Mouse (Mus musculus): ENCODE measurements around the gene Clstn3. TPM values are rescaled to one million over a fixed set of nuclear protein-coding genes. Genes with fewer than 3 reads are reported as not detected.
"Not testable (repeated sequence)": the region's sequence is repeated elsewhere in the genome, so short reads cannot be mapped to it uniquely, and the experiment has no call there.

Gene Clstn3
- 12.8 and 12.9 TPM in 2 replicates for polyA plus RNA-seq (2015; fragmentation: Nextera tagmentation; extraction: Ambion mirVana)

- H3K27ac ChIP-seq: no peak within 1 kb of the TSS
- H3K9me3 ChIP-seq: no peaks in the 10 kb centered on the region
- peak; percentile 93 for ATAC-seq (ENCODE audit: low FRiP score, low read depth)
- H3K27me3 ChIP-seq: 0 out of 2 replicates have a peak, but pooled peaks cover 5% of the 10 kb centered on the region
- H3K4me2 ChIP-seq (replicated peaks): peak within 1 kb of the TSS; percentile 80
- H3K36me3 ChIP-seq: peaks cover 5% of the 10 kb centered on the region; the same call in 1 of the 2 replicates
- peak within 1 kb of the TSS; percentile 49 for H3K4me3 ChIP-seq
- H3K9ac ChIP-seq: peak within 1 kb of the TSS; percentile 65
- peaks cover 16% of the 10 kb centered on the region for H3K4me1 ChIP-seq
- WGBS: 7% methylated on average over 27 of the region's 27 CpGs
Measured at GRCm38 (mm10) chr6:124464305-124465271, at the start of gene Clstn3. Gene Clstn3 (minus strand): TSS chr6:124464794.

GRCm38 (mm10) chr6:124512355-124512836 lies 47.8 kb upstream of the Clstn3 start, which contains the start of gene C1ra:
Gene C1ra (plus strand): TSS chr6:124512405.
- peak within 1 kb of the TSS; percentile 25; the same call in 1 of the 2 replicates for H3K9ac ChIP-seq
- no peaks in the 10 kb centered on the region for H3K27me3 ChIP-seq
- H3K4me3 ChIP-seq: peak within 1 kb of the TSS; percentile 29
- H3K36me3 ChIP-seq: no peaks in the 10 kb centered on the region
- WGBS: 7% methylated on average over 6 of the region's 6 CpGs
- H3K4me1 ChIP-seq: no peaks in the 10 kb centered on the region
- no peak for ATAC-seq (ENCODE audit: low FRiP score, low read depth)
- H3K4me2 ChIP-seq (replicated peaks): peak within 1 kb of the TSS; percentile 58
- H3K9me3 ChIP-seq: no peaks in the 10 kb centered on the region
- H3K27ac ChIP-seq: no peak within 1 kb of the TSS

- Histone ChIP-seq H3K9ac (no peak overlapping the region), H3K27me3 (no peaks in the 10 kb centered on the region), H3K4me3 (no peak overlapping the region), H3K36me3 (no peaks in the 10 kb centered on the region), H3K4me2 (replicated peaks) (no peak overlapping the region), H3K27ac (no peak overlapping the region), H3K4me1 (no peaks in the 10 kb centered on the region), H3K9me3 (no peaks in the 10 kb centered on the region)
- 52% methylated on average over 6 of the region's 6 CpGs for WGBS
- ATAC-seq (ENCODE audit: low FRiP score, low read depth): no peak
Measured at GRCm38 (mm10) chr6:124511936-124512335, 47.3 kb upstream of the Clstn3 start.

- H3K27ac ChIP-seq; ATAC-seq (ENCODE audit: low FRiP score, low read depth); H3K27me3 ChIP-seq; H3K9me3 ChIP-seq; H3K4me2 ChIP-seq (replicated peaks); H3K4me1 ChIP-seq; H3K36me3 ChIP-seq; H3K4me3 ChIP-seq; H3K9ac ChIP-seq: not testable (repeated sequence)
- 85% methylated on average over 5 of the region's 5 CpGs for WGBS
Measured at GRCm38 (mm10) chr6:124509192-124509591, 44.6 kb upstream of the Clstn3 start.

- 81% methylated on average over 10 of the region's 10 CpGs for WGBS
- no peaks in the 10 kb centered on the region for H3K9me3 ChIP-seq
- no peak for ATAC-seq (ENCODE audit: low FRiP score, low read depth)
Measured at GRCm38 (mm10) chr6:124508292-124508691, 43.7 kb upstream of the Clstn3 start.

GRCm38 (mm10) chr6:124506991-124507390 lies 42.4 kb upstream of the Clstn3 start:
- H3K9ac ChIP-seq: no peak overlapping the region

More at GRCm38 (mm10) chr6:124508292-124508691, 43.7 kb upstream of the Clstn3 start:
- no peak overlapping the region for H3K4me3 ChIP-seq
- no peak overlapping the region for H3K9ac ChIP-seq
- H3K4me2 ChIP-seq (replicated peaks): no peak overlapping the region
- H3K27ac ChIP-seq: no peak overlapping the region
- no peaks in the 10 kb centered on the region for H3K27me3 ChIP-seq
- no peaks in the 10 kb centered on the region for H3K36me3 ChIP-seq
- no peaks in the 10 kb centered on the region for H3K4me1 ChIP-seq

GRCm38 (mm10) chr6:124505028-124505427 lies 40.4 kb upstream of the Clstn3 start:
- Histone ChIP-seq H3K36me3 (no peaks in the 10 kb centered on the region), H3K9me3 (no peaks in the 10 kb centered on the region), H3K4me1 (0 out of 2 replicates have a peak, but pooled peaks cover 7% of the 10 kb centered on the region), H3K27ac (no peak overlapping the region), H3K4me3 (no peak overlapping the region), H3K9ac (no peak overlapping the region), H3K4me2 (replicated peaks) (no peak overlapping the region), H3K27me3 (no peaks in the 10 kb centered on the region)
- WGBS: 72% methylated on average over 4 of the region's 4 CpGs
- no peak for ATAC-seq (ENCODE audit: low FRiP score, low read depth)

More at GRCm38 (mm10) chr6:124506991-124507390, 42.4 kb upstream of the Clstn3 start:
- H3K4me3 ChIP-seq: no peak overlapping the region
- H3K27me3 ChIP-seq: no peaks in the 10 kb centered on the region
- H3K9me3 ChIP-seq: no peaks in the 10 kb centered on the region
- no peak overlapping the region for H3K27ac ChIP-seq
- H3K4me1 ChIP-seq: no peaks in the 10 kb centered on the region
- H3K36me3 ChIP-seq: no peaks in the 10 kb centered on the region
- ATAC-seq (ENCODE audit: low FRiP score, low read depth): no peak
- H3K4me2 ChIP-seq (replicated peaks): no peak overlapping the region
- WGBS: 78% methylated on average over 6 of the region's 6 CpGs

GRCm38 (mm10) chr6:124502021-124502420 lies 37.4 kb upstream of the Clstn3 start:
- WGBS: 86% methylated on average over 5 of the region's 5 CpGs
- Histone ChIP-seq H3K4me2 (replicated peaks) (no peak overlapping the region), H3K9me3 (no peaks in the 10 kb centered on the region), H3K4me3 (no peak overlapping the region), H3K4me1 (0 out of 2 replicates have a peak, but pooled peaks cover 7% of the 10 kb centered on the region), H3K9ac (no peak overlapping the region), H3K27ac (no peak overlapping the region), H3K36me3 (no peaks in the 10 kb centered on the region), H3K27me3 (no peaks in the 10 kb centered on the region)
- ATAC-seq (ENCODE audit: low FRiP score, low read depth): no peak

GRCm38 (mm10) chr6:124501473-124501872 lies 36.9 kb upstream of the Clstn3 start:
- H3K27me3 ChIP-seq: no peaks in the 10 kb centered on the region
- WGBS: 77% methylated on average over 4 of the region's 4 CpGs
- no peak overlapping the region for H3K9ac ChIP-seq
- no peak overlapping the region for H3K4me3 ChIP-seq
- H3K4me1 ChIP-seq: 0 out of 2 replicates have a peak, but pooled peaks cover 7% of the 10 kb centered on the region
- no peak overlapping the region for H3K4me2 ChIP-seq (replicated peaks)
- no peaks in the 10 kb centered on the region for H3K9me3 ChIP-seq
- no peak for ATAC-seq (ENCODE audit: low FRiP score, low read depth)
- H3K36me3 ChIP-seq: no peaks in the 10 kb centered on the region
- no peak overlapping the region for H3K27ac ChIP-seq

GRCm38 (mm10) chr6:124499914-124500566 lies 35.4 kb upstream of the Clstn3 start:
- H3K4me2 ChIP-seq (replicated peaks): no peak overlapping the region
- H3K9ac ChIP-seq: no peak overlapping the region
- H3K27ac ChIP-seq: no peak overlapping the region
- no peaks in the 10 kb centered on the region for H3K9me3 ChIP-seq
- no peak overlapping the region for H3K4me3 ChIP-seq
- ATAC-seq (ENCODE audit: low FRiP score, low read depth): no peak
- H3K36me3 ChIP-seq: no peaks in the 10 kb centered on the region
- 0 out of 2 replicates have a peak, but pooled peaks cover 7% of the 10 kb centered on the region for H3K4me1 ChIP-seq
- no peaks in the 10 kb centered on the region for H3K27me3 ChIP-seq
- 35% methylated on average over 10 of the region's 10 CpGs for WGBS

GRCm38 (mm10) chr6:124496054-124496453 lies 31.5 kb upstream of the Clstn3 start:
- Histone ChIP-seq H3K9ac (no peak overlapping the region), H3K27me3 (no peaks in the 10 kb centered on the region), H3K36me3 (no peaks in the 10 kb centered on the region), H3K27ac (no peak overlapping the region), H3K4me1 (0 out of 2 replicates have a peak, but pooled peaks cover under 1% of the 10 kb centered on the region), H3K4me3 (no peak overlapping the region), H3K9me3 (no peaks in the 10 kb centered on the region), H3K4me2 (replicated peaks) (no peak overlapping the region)
- no peak for ATAC-seq (ENCODE audit: low FRiP score, low read depth)
- WGBS: 90% methylated on average over 5 of the region's 5 CpGs

- Histone ChIP-seq H3K36me3 (no peaks in the 10 kb centered on the region), H3K9me3 (no peaks in the 10 kb centered on the region), H3K27ac (no peak overlapping the region), H3K27me3 (no peaks in the 10 kb centered on the region), H3K9ac (no peak overlapping the region), H3K4me3 (no peak overlapping the region), H3K4me2 (replicated peaks) (no peak overlapping the region), H3K4me1 (no peaks in the 10 kb centered on the region)
- no peak for ATAC-seq (ENCODE audit: low FRiP score, low read depth)
- WGBS: 85% methylated on average over 5 of the region's 5 CpGs
Measured at GRCm38 (mm10) chr6:124493886-124494285, 29.3 kb upstream of the Clstn3 start.
